Mouse (Mus musculus) stomach, embryonic 14.5 days (tissue): ENCODE data around the gene Zmat3. TPM values are rescaled to one million over a fixed set of nuclear protein-coding genes. Genes with fewer than 3 reads are reported as not detected.
A peak's percentile ranks its signal among the peaks of the same experiment; 100 is the strongest.

Experiments used
- ATAC-seq: fragments of 200-750 bp; cut with Nextera tagmentation; 2 replicates; pipeline ENCODE4 v1.8.0; 2017; ENCODE audit warnings: low read depth, moderate TSS enrichment; ENCODE audit not compliant: insufficient number of reproducible peaks, insufficient read depth, low FRiP score
- H3K27ac ChIP-seq: fragments of 300-500 bp; sonication (generic); 2 replicates; pipeline ENCODE4 v1.5.1; 2014; ENCODE audit warnings: mild to moderate bottlenecking, low read length, moderate library complexity, mixed read lengths
- H3K27me3 ChIP-seq: fragments of 300-500 bp; sonication (generic); 2 replicates; pipeline ENCODE4 v1.6.1; 2014; ENCODE audit warnings: low read length, control low read depth, mixed read lengths; ENCODE audit not compliant: control insufficient read depth, insufficient read depth
- H3K36me3 ChIP-seq: fragments of 300-500 bp; sonication (generic); 2 replicates; pipeline ENCODE4 v1.6.1; 2014; ENCODE audit warnings: mild to moderate bottlenecking, control low read depth, low read length, moderate library complexity, mixed read lengths; ENCODE audit not compliant: control insufficient read depth, insufficient read depth
- H3K4me1 ChIP-seq: fragments of 300-500 bp; sonication (generic); 2 replicates; pipeline ENCODE4 v1.6.1; 2014; ENCODE audit warnings: low read length, control low read depth, mixed read lengths; ENCODE audit not compliant: control insufficient read depth, insufficient read depth
- H3K4me2 ChIP-seq: fragments of 300-500 bp; sonication (generic); replicated peaks from 2 replicates; pipeline ENCODE4 v1.6.1; 2014; ENCODE audit warnings: low read depth, low read length, control low read depth
- H3K4me3 ChIP-seq: fragments of 300-500 bp; sonication (generic); 2 replicates; pipeline ENCODE4 v1.5.1; 2014; ENCODE audit warnings: low read depth, low read length, control low read depth
- H3K9ac ChIP-seq: fragments of 300-500 bp; sonication (generic); replicated peaks from 2 replicates; pipeline ENCODE4 v1.6.1; 2014; ENCODE audit warnings: low read depth, mild to moderate bottlenecking, control low read depth, low read length, moderate library complexity, mixed read lengths
- H3K9me3 ChIP-seq: fragments of 300-500 bp; sonication (generic); 2 replicates; pipeline ENCODE4 v1.6.1; 2016; ENCODE audit warnings: low read depth, low read length, control low read depth; ENCODE audit not compliant: control insufficient read depth
- whole genome bisulfite sequencing: fragments of 180-500 bp; shearing (Covaris S2); extraction: QIAGEN DNeasy Blood & Tissue Kit; methylation state at CpG from one replicate; pipeline ENCODE4 v1.1.7; 2014; 5-methylcytosine and 5-hydroxymethylcytosine counted together
- polyA plus RNA-seq: library from polyadenylated mRNA; unstranded; fragments of >200 nt; fragmentation: Nextera tagmentation; extraction: Ambion mirVana; gene quantifications from 2 replicates; pipeline ENCODE4 v1.2.1, GENCODE M21; 2014

Gene Zmat3
- polyA plus RNA-seq, 1 experiment from 2014 or later = 10.1 TPM

DNA sequence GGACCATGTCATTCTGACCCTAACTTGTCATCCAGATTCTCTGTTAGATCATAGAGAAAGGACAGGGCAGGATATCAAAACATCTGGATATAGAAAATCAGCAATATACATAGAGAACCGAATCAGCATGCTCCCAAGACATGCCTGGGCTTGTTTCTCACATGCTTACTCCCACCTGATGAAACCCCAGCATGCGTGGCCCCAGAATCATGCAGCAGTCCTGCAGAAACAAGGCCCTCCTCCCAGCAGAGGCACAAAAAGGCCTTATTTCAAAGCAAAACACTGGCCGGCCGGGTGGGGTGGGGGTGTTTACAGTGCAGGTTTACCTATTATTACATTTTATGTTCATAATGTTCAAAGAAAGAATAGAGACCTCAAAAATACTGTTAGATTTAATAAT, 1.6 kb downstream of the Zmat3 start:
- WGBS = 54% methylated on average over 4 of the region's 4 CpGs
- no peak for ATAC-seq
- H3K9ac ChIP-seq = no peak overlapping the region

DNA sequence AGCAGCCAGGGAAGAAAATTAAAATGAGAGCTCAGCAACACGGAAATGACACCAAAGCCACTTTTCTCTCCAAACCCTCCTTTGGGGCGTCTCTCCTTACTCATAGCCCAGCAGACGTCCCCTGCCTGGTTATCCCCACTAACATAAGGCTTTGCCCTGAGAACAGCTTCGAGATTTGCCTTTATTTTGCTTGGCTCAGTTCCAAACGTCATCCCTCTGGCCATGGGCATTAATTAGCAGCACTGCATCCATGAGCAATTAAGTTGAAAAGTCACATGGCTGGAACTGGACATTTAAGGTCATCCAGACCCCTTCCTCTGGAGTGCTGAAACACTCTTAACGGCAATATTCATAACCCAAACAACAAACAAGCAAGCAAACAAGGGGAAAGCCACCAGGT, 4.6 kb downstream of the Zmat3 start:
- Histone ChIP-seq H3K27ac (no peak overlapping the region), H3K4me1 (no peaks in the 10 kb centered on the region), H3K9me3 (no peaks in the 10 kb centered on the region), H3K4me3 (no peak overlapping the region), H3K27me3 (no peaks in the 10 kb centered on the region), H3K4me2 (no peak overlapping the region), H3K9ac (no peak overlapping the region), H3K36me3 (no peaks in the 10 kb centered on the region)
- 39% methylated on average over 6 of the region's 6 CpGs for WGBS
- no peak for ATAC-seq

More for the DNA sequence above, 1.6 kb downstream of the Zmat3 start:
- H3K4me2 ChIP-seq = peak overlapping the region; percentile 88
- no peaks in the 10 kb centered on the region for H3K9me3 ChIP-seq
- H3K27me3 ChIP-seq = no peaks in the 10 kb centered on the region
- no peak overlapping the region for H3K4me3 ChIP-seq
- no peak overlapping the region for H3K27ac ChIP-seq
- H3K36me3 ChIP-seq = no peaks in the 10 kb centered on the region
- no peaks in the 10 kb centered on the region for H3K4me1 ChIP-seq

DNA sequence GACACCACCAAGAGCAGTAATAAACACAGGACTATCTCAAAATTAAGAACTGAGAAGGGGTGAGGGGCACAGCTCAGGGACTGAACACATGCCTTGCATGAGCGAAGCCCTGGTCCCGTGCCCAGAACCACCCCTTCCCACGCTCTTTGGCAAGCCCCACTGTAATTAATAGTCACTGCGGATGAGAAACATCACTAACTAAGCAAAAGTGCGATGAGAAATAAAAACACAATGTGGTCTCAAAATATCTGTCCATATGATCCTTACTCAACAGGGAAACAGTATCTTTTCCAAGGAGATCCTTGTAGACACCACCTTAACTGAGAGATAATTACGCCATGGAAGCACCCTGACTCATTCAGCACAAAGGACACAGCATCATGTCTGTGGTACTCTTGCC, 17.9 kb downstream of the Zmat3 start:
- no peak for ATAC-seq
- 85% methylated on average over 6 of the region's 6 CpGs for WGBS
- Histone ChIP-seq H3K27ac (no peak overlapping the region), H3K27me3 (no peaks in the 10 kb centered on the region), H3K9ac (no peak overlapping the region), H3K4me2 (no peak overlapping the region), H3K4me1 (no peaks in the 10 kb centered on the region), H3K9me3 (no peaks in the 10 kb centered on the region), H3K36me3 (no peaks in the 10 kb centered on the region), H3K4me3 (no peak overlapping the region)

DNA sequence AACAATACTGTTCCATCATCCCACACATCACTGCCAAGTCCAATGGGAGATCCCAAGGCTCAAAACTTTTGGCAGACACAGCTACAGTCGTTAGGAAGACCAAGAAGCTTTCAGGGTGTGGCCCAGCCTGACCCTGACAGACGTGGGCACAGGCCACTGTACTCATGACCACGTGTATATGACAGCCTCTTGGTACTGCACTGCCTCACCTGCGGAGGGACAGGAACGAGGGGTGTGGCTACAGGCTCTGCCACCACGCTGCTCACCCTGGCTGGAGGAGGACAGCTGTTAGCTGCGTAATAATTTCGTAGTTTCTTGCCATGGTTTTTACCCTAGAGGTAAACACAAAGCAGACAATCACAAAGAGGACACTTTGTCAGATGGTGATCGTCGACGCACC, 20.6 kb downstream of the Zmat3 start:
- Histone ChIP-seq H3K27ac (no peak overlapping the region), H3K36me3 (peaks cover 8% of the 10 kb centered on the region; the same call in 1 of the 2 replicates), H3K4me3 (no peak overlapping the region), H3K9me3 (no peaks in the 10 kb centered on the region), H3K9ac (no peak overlapping the region), H3K4me1 (no peaks in the 10 kb centered on the region), H3K27me3 (no peaks in the 10 kb centered on the region), H3K4me2 (no peak overlapping the region)
- WGBS = 81% methylated on average over 11 of the region's 11 CpGs
- ATAC-seq = no peak

DNA sequence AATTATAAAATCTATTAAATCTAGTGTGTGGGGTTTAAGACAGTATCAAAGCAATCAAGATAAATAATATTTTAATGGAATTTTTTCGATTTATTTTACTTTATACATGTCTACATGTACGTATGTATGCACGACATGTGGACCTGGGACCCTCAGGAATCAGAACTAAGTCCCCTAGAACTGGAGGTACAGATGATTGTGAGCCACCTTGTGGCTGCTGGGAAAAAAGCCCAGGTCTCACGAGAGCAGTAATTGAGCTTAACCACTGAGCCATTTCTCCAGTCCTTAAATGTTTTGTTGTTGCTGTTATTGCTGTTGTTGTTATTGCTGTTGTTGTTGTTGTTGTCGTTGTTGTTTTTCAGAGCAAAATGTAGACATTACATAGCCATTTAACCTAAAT, 21.0 kb downstream of the Zmat3 start:
- no peaks in the 10 kb centered on the region for H3K27me3 ChIP-seq
- H3K9ac ChIP-seq = no peak overlapping the region
- no peak overlapping the region for H3K4me2 ChIP-seq
- H3K4me1 ChIP-seq = no peaks in the 10 kb centered on the region
- no peak overlapping the region for H3K27ac ChIP-seq
- no peak overlapping the region for H3K4me3 ChIP-seq
- ATAC-seq = no peak
- WGBS = 73% methylated on average over 5 of the region's 5 CpGs
- H3K9me3 ChIP-seq = no peaks in the 10 kb centered on the region
- H3K36me3 ChIP-seq = peaks cover 8% of the 10 kb centered on the region; the same call in 1 of the 2 replicates

DNA sequence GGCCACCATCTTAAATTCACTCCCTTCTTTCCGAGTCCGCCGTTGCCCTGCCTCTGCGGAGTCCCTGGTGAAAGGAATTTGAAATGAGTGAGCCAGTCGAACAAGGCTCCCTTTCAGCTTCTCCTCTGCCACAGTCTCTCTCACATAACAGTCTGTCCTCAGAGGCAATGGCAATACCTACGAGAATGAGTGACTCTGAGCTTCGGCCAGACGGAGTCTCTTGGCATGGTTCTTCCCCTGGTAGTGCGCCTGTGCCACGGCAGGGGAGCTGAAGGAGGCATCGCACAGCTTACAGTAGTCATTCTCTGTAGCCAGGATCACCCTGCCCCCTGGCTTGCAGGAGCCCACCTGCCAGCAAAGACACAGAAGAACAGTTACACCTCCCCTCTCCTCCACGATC, 22.4 kb downstream of the Zmat3 start:
- Histone ChIP-seq H3K36me3 (peaks cover 8% of the 10 kb centered on the region; the same call in 1 of the 2 replicates), H3K27me3 (no peaks in the 10 kb centered on the region), H3K9ac (no peak overlapping the region), H3K4me3 (no peak overlapping the region), H3K4me1 (no peaks in the 10 kb centered on the region), H3K27ac (no peak overlapping the region), H3K9me3 (no peaks in the 10 kb centered on the region), H3K4me2 (no peak overlapping the region)
- no peak for ATAC-seq
- WGBS = 90% methylated on average over 12 of the region's 12 CpGs

DNA sequence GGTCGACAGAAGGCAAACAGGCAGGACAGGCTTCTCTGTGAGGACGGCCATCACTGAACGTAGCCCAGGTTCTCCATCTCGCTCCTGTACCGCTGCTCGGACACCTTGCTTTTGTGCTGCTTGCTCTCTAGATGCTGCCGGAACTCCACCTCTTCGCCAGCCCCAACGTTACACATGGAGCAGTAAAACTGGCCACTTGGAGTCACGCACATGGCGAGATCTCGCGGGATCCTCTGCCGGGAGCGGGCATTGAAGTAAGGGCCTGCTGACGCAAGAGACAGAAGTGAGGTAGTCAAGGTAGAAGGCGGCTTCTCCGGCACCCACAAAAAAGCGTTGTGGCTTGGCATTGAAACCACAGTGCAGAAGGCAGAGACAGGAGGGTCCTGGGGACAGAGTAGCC, 24.4 kb downstream of the Zmat3 start:
- H3K27me3 ChIP-seq = no peaks in the 10 kb centered on the region
- no peaks in the 10 kb centered on the region for H3K4me1 ChIP-seq
- no peak overlapping the region for H3K9ac ChIP-seq
- H3K4me3 ChIP-seq = no peak overlapping the region
- WGBS = 95% methylated on average over 19 of the region's 19 CpGs
- ATAC-seq = no peak
- H3K9me3 ChIP-seq = no peaks in the 10 kb centered on the region
- peaks cover 8% of the 10 kb centered on the region; the same call in 1 of the 2 replicates for H3K36me3 ChIP-seq
- H3K27ac ChIP-seq = no peak overlapping the region
- no peak overlapping the region for H3K4me2 ChIP-seq

DNA sequence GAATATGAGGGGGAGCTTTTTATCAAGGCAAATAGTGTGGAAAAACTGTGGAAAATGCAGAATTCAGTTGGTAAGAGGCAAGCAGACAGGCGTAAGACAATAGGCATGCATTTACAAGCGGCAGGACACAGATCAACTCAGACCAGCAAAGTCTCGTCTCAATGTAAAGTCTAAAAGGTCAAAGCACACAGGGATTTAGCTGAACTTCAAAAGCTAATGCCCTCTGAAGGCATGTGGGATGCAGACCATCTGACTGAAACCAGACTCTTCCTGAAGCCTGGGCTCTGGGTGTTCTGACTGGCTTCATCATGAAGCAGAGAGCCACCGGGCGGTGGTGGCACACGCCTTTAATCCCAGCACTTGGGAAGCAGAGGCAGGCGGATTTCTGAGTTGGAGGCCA, 27.6 kb downstream of the Zmat3 start:
- H3K27ac ChIP-seq = peak overlapping the region; percentile 29; the same call in 1 of the 2 replicates
- no peak overlapping the region for H3K9ac ChIP-seq
- 76% methylated on average over 7 of the region's 7 CpGs for WGBS
- H3K36me3 ChIP-seq = peaks cover 8% of the 10 kb centered on the region; the same call in 1 of the 2 replicates
- no peak for ATAC-seq
- no peak overlapping the region for H3K4me3 ChIP-seq
- H3K4me1 ChIP-seq = no peaks in the 10 kb centered on the region
- no peak overlapping the region for H3K4me2 ChIP-seq
- H3K27me3 ChIP-seq = no peaks in the 10 kb centered on the region
- no peaks in the 10 kb centered on the region for H3K9me3 ChIP-seq

DNA sequence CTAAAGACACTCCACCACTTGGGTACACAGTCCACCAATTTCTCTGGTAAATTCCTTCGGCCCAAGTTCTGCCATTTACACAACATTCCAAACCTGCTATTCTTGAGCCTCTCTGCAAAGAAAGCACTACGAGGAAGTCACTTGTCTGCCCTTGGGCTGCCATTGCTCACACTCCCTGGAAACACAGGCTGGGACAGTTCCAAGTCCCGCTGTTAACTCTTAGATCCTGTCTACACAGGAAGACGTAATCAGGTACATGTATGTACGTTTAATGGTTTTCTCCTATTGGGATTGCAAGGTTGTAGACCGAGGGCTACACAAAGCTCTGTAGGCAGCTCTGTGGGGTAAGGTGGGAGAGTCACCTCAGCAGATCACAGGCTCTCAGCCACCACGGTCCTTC, 28.0 kb downstream of the Zmat3 start:
- H3K9me3 ChIP-seq = no peaks in the 10 kb centered on the region
- no peaks in the 10 kb centered on the region for H3K4me1 ChIP-seq
- no peak overlapping the region for H3K4me3 ChIP-seq
- peaks cover 8% of the 10 kb centered on the region; the same call in 1 of the 2 replicates for H3K36me3 ChIP-seq
- H3K4me2 ChIP-seq = no peak overlapping the region
- 72% methylated on average over 7 of the region's 7 CpGs for WGBS
- no peak for ATAC-seq
- peak overlapping the region; percentile 29; the same call in 1 of the 2 replicates for H3K27ac ChIP-seq
- H3K27me3 ChIP-seq = no peaks in the 10 kb centered on the region
- no peak overlapping the region for H3K9ac ChIP-seq
